Mouse (Mus musculus): Measurements from ENCODE around the gene 5031439G07Rik. TPM values are rescaled to one million over a fixed set of nuclear protein-coding genes. Genes with fewer than 3 reads are reported as not detected.
"Not testable (repeated sequence)": the region's sequence is repeated elsewhere in the genome, so short reads cannot be mapped to it uniquely, and the experiment has no call there.

Gene 5031439G07Rik
- total RNA-seq, 2 experiments from 2014 or later = 26.4 to 35.9 TPM

GRCm38 (mm10) chr15:84898077-84898476, 90.3 kb downstream of the 5031439G07Rik start:
- peak; percentile 8 for DNase-seq
- intact Hi-C loops (cut with DNase I; ENCODE audit: low total_unique reads) = no loop called here

DNA sequence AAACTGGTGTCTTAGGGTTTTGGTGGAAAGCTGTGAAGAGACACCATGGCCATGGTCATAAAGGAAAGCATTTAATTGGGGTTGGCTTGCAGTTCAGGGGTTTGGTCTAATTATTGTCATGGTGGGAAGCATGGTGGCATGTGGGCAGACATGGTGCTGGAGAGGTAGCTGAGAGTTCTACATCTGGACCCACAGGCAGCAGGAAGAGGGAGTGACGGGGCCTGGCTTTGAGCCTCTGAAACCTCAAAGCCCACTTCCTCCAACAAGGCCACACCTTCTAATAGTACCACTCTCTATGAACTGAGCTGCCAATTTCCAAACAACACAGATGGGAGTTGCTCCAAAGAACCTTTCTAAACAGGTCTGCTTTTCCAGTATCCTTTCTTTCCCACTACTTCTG, 91.7 kb downstream of the 5031439G07Rik start:
- intact Hi-C loops (cut with DNase I; ENCODE audit: low total_unique reads) = no loop called here
- no peak for DNase-seq

- peak; percentile 10 for DNase-seq
- intact Hi-C loops (cut with DNase I; ENCODE audit: low total_unique reads) = not testable (repeated sequence)
Measured at GRCm38 (mm10) chr15:84896216-84896615, 92.1 kb downstream of the 5031439G07Rik start.

Small RNAs within 50 kb of the gene (microRNA-seq; reads per million reads assigned to microRNA genes)
- 18.5 to 50.0 reads per million in 2 experiments for gene Mir1249

Other genes starting within 250 kb of the 5031439G07Rik start
- under 1 TPM; 0.59 to 0.69 TPM for gene Phf21b, start 132.5 kb downstream of the 5031439G07Rik start, total RNA-seq (2021)
- under 1 TPM; 0.09 to 0.14 TPM for gene Gm29666, start 68.5 kb downstream of the 5031439G07Rik start, total RNA-seq (2021)
- 10 to 100 TPM; 14.3 to 14.4 TPM for gene Nup50, start 65.1 kb downstream of the 5031439G07Rik start, total RNA-seq (2021)
- not detected for gene Upk3a, start 28.6 kb upstream of the 5031439G07Rik start, total RNA-seq (2021)
- 1 to 10 TPM; 5.1 to 5.3 TPM for gene Fam118a, start 40.4 kb upstream of the 5031439G07Rik start, total RNA-seq (2021)
- gene Smc1b, start 143.4 kb upstream of the 5031439G07Rik start, total RNA-seq (2021) = not detected
- not detected for gene Ribc2, start 143.5 kb upstream of the 5031439G07Rik start, total RNA-seq (2021)
- 10 to 100 TPM; 12.2 to 15.3 TPM for gene Fbln1, start 217.4 kb upstream of the 5031439G07Rik start, total RNA-seq (2021)